Mouse (Mus musculus): Measurements from ENCODE around the gene Ptprr.

Ptprr gene

DNA sequence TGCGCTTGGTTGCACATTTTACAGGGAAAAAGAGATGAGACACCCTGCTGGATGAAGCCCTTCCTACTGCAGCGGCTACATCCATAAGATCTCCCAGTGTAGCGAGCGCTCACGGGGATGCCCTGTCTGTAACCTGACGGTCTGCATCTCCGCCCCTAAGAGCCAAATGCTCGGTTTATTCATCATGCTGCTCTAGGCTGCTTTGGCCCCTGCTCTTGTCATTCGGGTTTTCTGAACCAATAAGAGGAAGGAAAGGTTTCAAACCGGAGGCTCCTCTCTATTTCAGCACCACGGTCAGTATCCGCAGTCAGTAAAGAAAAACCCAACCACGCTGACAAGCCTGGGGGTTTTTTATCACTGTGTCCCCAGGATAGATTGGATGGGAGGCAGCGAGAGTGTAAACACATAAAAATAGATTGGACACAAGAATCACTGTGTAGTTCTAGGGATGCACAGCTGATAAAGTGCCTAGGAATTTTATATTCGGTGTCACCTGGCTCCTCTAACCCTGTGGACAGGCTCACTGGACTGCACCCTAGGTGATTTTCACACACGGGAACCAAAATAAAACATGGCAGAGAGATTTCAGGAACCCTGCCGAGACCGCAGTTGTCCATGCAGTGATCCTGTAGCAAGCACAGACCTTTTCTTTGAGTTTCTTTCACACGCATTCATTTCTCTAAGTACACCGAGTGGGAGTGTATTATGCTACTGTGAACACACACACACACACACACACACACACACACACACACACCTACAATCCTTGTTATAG is 1.3 kb downstream of the Ptprr start:
- TF ChIP-seq NANOG (IDR thresholded peaks at IDR 0.05; ENCODE audit: borderline replicate concordance, low read length): no peak
- no peak for TF ChIP-seq CTCF (conservative IDR thresholded peaks at IDR 0.05; ENCODE audit: low read length)
- TF ChIP-seq POU5F1 (IDR thresholded peaks at IDR 0.05; ENCODE audit: borderline replicate concordance, low read length): no peak
- Histone ChIP-seq H3K4me3 (replicated peaks; ENCODE audit: low read length) (peak overlapping the region; percentile 82), H3K27me3 (ENCODE audit: insufficient read depth, low read length) (peaks cover 14% of the 10 kb centered on the region), H3K36me3 (ENCODE audit: insufficient read depth, low read length) (no peaks in the 10 kb centered on the region), H3K4me1 (replicated peaks; ENCODE audit: low read depth, low read length) (peaks cover 18% of the 10 kb centered on the region), H3K9me3 (ENCODE audit: low read length) (no peaks in the 10 kb centered on the region)

DNA sequence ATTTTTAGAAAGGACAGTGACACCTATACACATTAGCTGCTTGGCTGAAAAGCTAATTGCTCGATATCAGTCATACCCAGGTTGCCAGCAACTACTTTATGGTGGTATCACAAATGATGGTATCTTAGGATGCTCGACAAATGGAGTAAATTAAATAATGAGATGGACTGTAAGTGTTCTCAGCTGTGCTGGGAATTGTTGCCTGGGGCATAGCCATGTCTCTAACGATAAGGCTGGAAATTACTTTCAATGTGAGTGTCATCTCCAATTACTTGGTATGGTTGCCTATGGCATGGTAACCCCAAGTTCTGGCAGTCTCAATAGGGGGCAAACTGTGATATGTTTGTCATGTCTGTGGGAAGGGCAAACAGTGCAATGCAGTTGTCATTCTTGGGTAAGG is 3.1 kb downstream of the Ptprr start:
- TF ChIP-seq NANOG (IDR thresholded peaks at IDR 0.05; ENCODE audit: borderline replicate concordance, low read length) (no peak), CTCF (conservative IDR thresholded peaks at IDR 0.05; ENCODE audit: low read length) (no peak), POU5F1 (IDR thresholded peaks at IDR 0.05; ENCODE audit: borderline replicate concordance, low read length) (no peak)
- peaks cover 14% of the 10 kb centered on the region for H3K27me3 ChIP-seq (ENCODE audit: insufficient read depth, low read length)
- no peaks in the 10 kb centered on the region for H3K36me3 ChIP-seq (ENCODE audit: insufficient read depth, low read length)
- H3K9me3 ChIP-seq (ENCODE audit: low read length): no peaks in the 10 kb centered on the region
- H3K4me1 ChIP-seq (replicated peaks; ENCODE audit: low read depth, low read length): peaks cover 18% of the 10 kb centered on the region
- no peak overlapping the region for H3K4me3 ChIP-seq (replicated peaks; ENCODE audit: low read length)

DNA sequence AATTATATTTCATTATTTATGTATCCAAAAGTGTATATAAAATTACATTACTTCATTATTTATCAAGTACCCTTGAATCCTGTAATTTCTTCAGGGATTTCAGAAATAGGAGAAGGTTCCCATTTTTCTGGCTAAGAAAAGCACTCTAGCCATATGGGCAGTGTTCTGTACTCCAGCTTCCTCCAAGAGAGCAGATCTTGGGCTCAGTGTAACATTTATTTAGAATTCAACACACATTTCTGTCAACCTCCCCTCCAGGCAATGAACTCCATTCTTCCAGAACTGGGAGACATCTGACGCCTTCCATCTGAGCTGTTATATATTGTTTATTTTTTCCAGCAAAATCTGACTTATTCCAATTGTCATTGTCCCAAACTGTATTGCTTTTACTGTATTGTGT is 20.1 kb downstream of the Ptprr start:
- H3K4me1 ChIP-seq (replicated peaks; ENCODE audit: low read depth, low read length): no peaks in the 10 kb centered on the region
- H3K27me3 ChIP-seq (ENCODE audit: insufficient read depth, low read length): no peaks in the 10 kb centered on the region
- TF ChIP-seq CTCF (conservative IDR thresholded peaks at IDR 0.05; ENCODE audit: low read length): no peak
- no peak for TF ChIP-seq POU5F1 (IDR thresholded peaks at IDR 0.05; ENCODE audit: borderline replicate concordance, low read length)
- TF ChIP-seq NANOG (IDR thresholded peaks at IDR 0.05; ENCODE audit: borderline replicate concordance, low read length): no peak
- H3K9me3 ChIP-seq (ENCODE audit: low read length): no peaks in the 10 kb centered on the region
- H3K4me3 ChIP-seq (replicated peaks; ENCODE audit: low read length): no peak overlapping the region
- H3K36me3 ChIP-seq (ENCODE audit: insufficient read depth, low read length): no peaks in the 10 kb centered on the region

- H3K4me3 ChIP-seq (replicated peaks; ENCODE audit: low read length): no peak overlapping the region
- H3K4me1 ChIP-seq (replicated peaks; ENCODE audit: low read depth, low read length): peaks cover 11% of the 10 kb centered on the region
- H3K36me3 ChIP-seq (ENCODE audit: insufficient read depth, low read length): no peaks in the 10 kb centered on the region
These were observed 57.9 kb downstream of the Ptprr start for GRCm38 (mm10) chr10:116075954-116076353.

GRCm38 (mm10) chr10:116078636-116079035 is 60.6 kb downstream of the Ptprr start:
- no peak for TF ChIP-seq CTCF (conservative IDR thresholded peaks at IDR 0.05; ENCODE audit: low read length)
- Histone ChIP-seq H3K36me3 (ENCODE audit: insufficient read depth, low read length) (no peaks in the 10 kb centered on the region), H3K4me1 (replicated peaks; ENCODE audit: low read depth, low read length) (peaks cover 11% of the 10 kb centered on the region), H3K9me3 (ENCODE audit: low read length) (no peaks in the 10 kb centered on the region), H3K27me3 (ENCODE audit: insufficient read depth, low read length) (peaks cover 7% of the 10 kb centered on the region), H3K4me3 (replicated peaks; ENCODE audit: low read length) (no peak overlapping the region)

More at GRCm38 (mm10) chr10:116075954-116076353, 57.9 kb downstream of the Ptprr start:
- TF ChIP-seq POU5F1 (IDR thresholded peaks at IDR 0.05; ENCODE audit: borderline replicate concordance, low read length) (no peak), NANOG (IDR thresholded peaks at IDR 0.05; ENCODE audit: borderline replicate concordance, low read length) (no peak), CTCF (conservative IDR thresholded peaks at IDR 0.05; ENCODE audit: low read length) (no peak)
- H3K9me3 ChIP-seq (ENCODE audit: low read length): no peaks in the 10 kb centered on the region
- H3K27me3 ChIP-seq (ENCODE audit: insufficient read depth, low read length): peaks cover 7% of the 10 kb centered on the region

DNA sequence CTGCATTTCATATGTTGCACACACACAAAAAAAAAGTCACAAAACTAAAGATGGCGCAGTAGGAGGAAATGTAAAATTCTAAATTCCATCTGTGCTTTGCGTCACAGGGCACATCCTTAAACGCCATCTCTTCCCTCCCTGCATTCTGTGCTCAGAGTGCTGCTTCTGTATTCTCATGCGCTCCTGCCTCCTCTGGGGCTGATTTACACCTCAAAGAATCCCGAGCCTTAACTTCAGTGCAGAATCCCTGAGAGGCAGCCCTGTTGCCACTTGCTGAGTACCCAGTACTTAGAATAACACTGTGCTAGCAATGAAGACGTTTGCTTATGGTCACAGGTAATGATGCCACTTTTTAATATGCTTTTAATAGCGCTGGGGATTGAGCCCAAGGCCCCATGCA is 61.4 kb downstream of the Ptprr start:
- TF ChIP-seq CTCF (conservative IDR thresholded peaks at IDR 0.05; ENCODE audit: low read length) (no peak), NANOG (IDR thresholded peaks at IDR 0.05; ENCODE audit: borderline replicate concordance, low read length) (no peak), POU5F1 (IDR thresholded peaks at IDR 0.05; ENCODE audit: borderline replicate concordance, low read length) (no peak)
- Histone ChIP-seq H3K36me3 (ENCODE audit: insufficient read depth, low read length) (no peaks in the 10 kb centered on the region), H3K4me1 (replicated peaks; ENCODE audit: low read depth, low read length) (peaks cover 13% of the 10 kb centered on the region), H3K4me3 (replicated peaks; ENCODE audit: low read length) (no peak overlapping the region), H3K27me3 (ENCODE audit: insufficient read depth, low read length) (peaks cover 7% of the 10 kb centered on the region), H3K9me3 (ENCODE audit: low read length) (no peaks in the 10 kb centered on the region)

DNA sequence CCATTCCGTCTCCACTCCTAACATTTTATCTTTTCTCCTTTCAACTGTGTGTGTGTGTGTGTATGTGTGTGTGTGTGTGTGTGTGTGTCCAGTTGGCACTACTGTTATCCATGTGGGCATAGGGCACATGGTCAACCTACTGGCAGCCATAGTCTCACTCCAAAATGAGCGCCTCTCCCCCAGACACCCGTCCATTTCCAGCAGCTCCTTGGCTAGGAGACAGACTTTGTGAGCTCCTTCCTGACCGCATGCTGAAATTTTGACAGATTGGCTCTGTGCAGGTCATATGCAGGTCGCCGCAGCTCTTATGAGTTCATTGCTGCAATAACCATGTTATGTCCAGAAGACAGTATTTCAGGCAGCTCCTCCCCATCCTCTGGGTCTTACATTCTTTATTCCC is 62.8 kb downstream of the Ptprr start:
- H3K27me3 ChIP-seq (ENCODE audit: insufficient read depth, low read length): peaks cover 7% of the 10 kb centered on the region
- H3K4me1 ChIP-seq (replicated peaks; ENCODE audit: low read depth, low read length): peaks cover 13% of the 10 kb centered on the region
- no peak for TF ChIP-seq POU5F1 (IDR thresholded peaks at IDR 0.05; ENCODE audit: borderline replicate concordance, low read length)
- H3K9me3 ChIP-seq (ENCODE audit: low read length): no peaks in the 10 kb centered on the region
- no peaks in the 10 kb centered on the region for H3K36me3 ChIP-seq (ENCODE audit: insufficient read depth, low read length)
- no peak overlapping the region for H3K4me3 ChIP-seq (replicated peaks; ENCODE audit: low read length)

DNA sequence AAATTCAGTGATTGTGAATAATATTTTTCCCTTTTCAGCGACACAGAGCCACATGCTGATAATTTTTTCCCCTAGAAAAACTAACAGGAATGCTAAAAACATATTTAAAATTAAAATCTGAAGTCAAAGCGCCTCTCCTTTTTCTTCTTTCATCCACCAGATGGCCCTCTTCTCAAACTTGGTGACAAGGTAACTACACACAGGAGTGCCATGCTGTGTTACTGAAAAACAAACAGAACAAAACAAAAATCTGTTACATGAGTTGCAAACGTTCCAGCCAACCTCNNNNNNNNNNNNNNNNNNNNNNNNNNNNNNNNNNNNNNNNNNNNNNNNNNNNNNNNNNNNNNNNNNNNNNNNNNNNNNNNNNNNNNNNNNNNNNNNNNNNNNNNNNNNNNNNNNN is 66.0 kb downstream of the Ptprr start:
- TF ChIP-seq NANOG (IDR thresholded peaks at IDR 0.05; ENCODE audit: borderline replicate concordance, low read length) (no peak), CTCF (conservative IDR thresholded peaks at IDR 0.05; ENCODE audit: low read length) (peak; percentile 30)
- Histone ChIP-seq H3K4me1 (replicated peaks; ENCODE audit: low read depth, low read length) (peaks cover 13% of the 10 kb centered on the region), H3K4me3 (replicated peaks; ENCODE audit: low read length) (no peak overlapping the region), H3K9me3 (ENCODE audit: low read length) (no peaks in the 10 kb centered on the region), H3K36me3 (ENCODE audit: insufficient read depth, low read length) (no peaks in the 10 kb centered on the region), H3K27me3 (ENCODE audit: insufficient read depth, low read length) (no peaks in the 10 kb centered on the region)

GRCm38 (mm10) chr10:116096466-116096865 is 78.5 kb downstream of the Ptprr start:
- H3K36me3 ChIP-seq (ENCODE audit: insufficient read depth, low read length): no peaks in the 10 kb centered on the region
- no peak overlapping the region for H3K4me3 ChIP-seq (replicated peaks; ENCODE audit: low read length)
- H3K9me3 ChIP-seq (ENCODE audit: low read length): no peaks in the 10 kb centered on the region
- H3K4me1 ChIP-seq (replicated peaks; ENCODE audit: low read depth, low read length): no peaks in the 10 kb centered on the region
- TF ChIP-seq CTCF (conservative IDR thresholded peaks at IDR 0.05; ENCODE audit: low read length) (no peak), NANOG (IDR thresholded peaks at IDR 0.05; ENCODE audit: borderline replicate concordance, low read length) (no peak), POU5F1 (IDR thresholded peaks at IDR 0.05; ENCODE audit: borderline replicate concordance, low read length) (no peak)
- 0 out of 2 replicates have a peak, but pooled peaks cover 4% of the 10 kb centered on the region for H3K27me3 ChIP-seq (ENCODE audit: insufficient read depth, low read length)

Data from E14TG2a.4 (cell line).